Mouse (Mus musculus): Measurements from ENCODE around the gene Fbxo4.
A peak's percentile ranks its signal among the peaks of the same experiment; 100 is the strongest.

The Fbxo4 gene

GRCm38 (mm10) chr15:3979061-3979848, at the start of gene Fbxo4:
TSS of gene Fbxo4 (minus strand) at chr15:3979573.
- DNase-seq (ENCODE audit: low spot score in 2 of 2): peak; percentile 76 to 79

GRCm38 (mm10) chr15:4028960-4029359, 49.6 kb upstream of the Fbxo4 start:
- no peak for DNase-seq (ENCODE audit: low spot score in 2 of 2)

- no peak for DNase-seq (ENCODE audit: low spot score in 2 of 2)
Measured at GRCm38 (mm10) chr15:4028411-4028700, 49.0 kb upstream of the Fbxo4 start.

- DNase-seq (ENCODE audit: low spot score in 2 of 2): no peak
Measured at GRCm38 (mm10) chr15:4027671-4028410, 48.5 kb upstream of the Fbxo4 start.

GRCm38 (mm10) chr15:4026831-4027584, 47.6 kb upstream of the Fbxo4 start:
- DNase-seq (ENCODE audit: low spot score in 2 of 2): peak; percentile 80 to 85

- DNase-seq (ENCODE audit: low spot score in 2 of 2): peak; percentile 83 to 85
Measured at GRCm38 (mm10) chr15:4026231-4026773, 46.9 kb upstream of the Fbxo4 start, which contains the start of gene Oxct1. TSS of gene Oxct1 (plus strand) at chr15:4026383.

GRCm38 (mm10) chr15:4025508-4025904, 46.1 kb upstream of the Fbxo4 start:
- DNase-seq (ENCODE audit: low spot score in 2 of 2): no peak

GRCm38 (mm10) chr15:4024726-4025507, 45.5 kb upstream of the Fbxo4 start:
- no peak for DNase-seq (ENCODE audit: low spot score in 2 of 2)

- DNase-seq (ENCODE audit: low spot score in 2 of 2): no peak
Measured at GRCm38 (mm10) chr15:4023747-4024146, 44.4 kb upstream of the Fbxo4 start.

- no peak for DNase-seq (ENCODE audit: low spot score in 2 of 2)
Measured at GRCm38 (mm10) chr15:4020711-4021110, 41.3 kb upstream of the Fbxo4 start.

- no peak for DNase-seq (ENCODE audit: low spot score in 2 of 2)
Measured at GRCm38 (mm10) chr15:4013873-4014272, 34.5 kb upstream of the Fbxo4 start.

GRCm38 (mm10) chr15:4000536-4000935, 21.2 kb upstream of the Fbxo4 start:
- DNase-seq (ENCODE audit: low spot score in 2 of 2): no peak

GRCm38 (mm10) chr15:3999144-3999543, 19.8 kb upstream of the Fbxo4 start:
- no peak for DNase-seq (ENCODE audit: low spot score in 2 of 2)

GRCm38 (mm10) chr15:3996267-3997010, 17.1 kb upstream of the Fbxo4 start:
- DNase-seq (ENCODE audit: low spot score in 2 of 2): no peak

GRCm38 (mm10) chr15:3995448-3996266, 16.3 kb upstream of the Fbxo4 start, which contains the start of gene AW549877:
TSS of gene AW549877 (minus strand) at chr15:3995744.
- DNase-seq (ENCODE audit: low spot score in 2 of 2): peak; percentile 99

- no peak for DNase-seq (ENCODE audit: low spot score in 2 of 2)
Measured at GRCm38 (mm10) chr15:3994852-3995447, 15.6 kb upstream of the Fbxo4 start.

- peak; percentile 16 to 38 for DNase-seq (ENCODE audit: low spot score in 2 of 2)
Measured at GRCm38 (mm10) chr15:3987981-3988380, 8.6 kb upstream of the Fbxo4 start.

GRCm38 (mm10) chr15:3984876-3985275, 5.5 kb upstream of the Fbxo4 start:
- no peak for DNase-seq (ENCODE audit: low spot score in 2 of 2)

- peak; percentile 25 to 37 for DNase-seq (ENCODE audit: low spot score in 2 of 2)
Measured at GRCm38 (mm10) chr15:3982732-3983131, 3.4 kb upstream of the Fbxo4 start.
